Mouse (Mus musculus) heart, embryonic 12.5 days (tissue): ENCODE results near the gene Atp1b3. TPM values are rescaled to one million over a fixed set of nuclear protein-coding genes. Genes with fewer than 3 reads are reported as not detected.

Source experiments
- ATAC-seq: fragments of 200-750 bp; cut with Nextera tagmentation; 2 replicates; pipeline ENCODE4 v1.8.0; 2017; ENCODE audit warnings: moderate TSS enrichment, moderate library complexity; ENCODE audit not compliant: insufficient number of reproducible peaks, low FRiP score
- H3K27ac ChIP-seq: fragments of 300-500 bp; sonication (generic); 2 replicates; pipeline ENCODE4 v1.5.1; 2016; ENCODE audit warnings: mild to moderate bottlenecking, moderate library complexity; ENCODE audit not compliant: poor library complexity, severe bottlenecking
- H3K27me3 ChIP-seq: fragments of 300-500 bp; sonication (generic); replicated peaks from 2 replicates; pipeline ENCODE4 v1.6.1; 2016; ENCODE audit warnings: mild to moderate bottlenecking, moderate library complexity
- H3K36me3 ChIP-seq: fragments of 300-500 bp; sonication (generic); 2 replicates; pipeline ENCODE4 v1.6.1; 2016; ENCODE audit warnings: mild to moderate bottlenecking, moderate library complexity
- H3K4me1 ChIP-seq: fragments of 300-500 bp; sonication (generic); replicated peaks from 2 replicates; pipeline ENCODE4 v1.6.1; 2016; ENCODE audit warnings: mild to moderate bottlenecking
- H3K4me2 ChIP-seq: fragments of 300-500 bp; sonication (generic); 2 replicates; pipeline ENCODE4 v1.6.1; 2016; ENCODE audit warnings: mild to moderate bottlenecking, moderate library complexity
- H3K4me3 ChIP-seq: fragments of 300-500 bp; sonication (generic); 2 replicates; pipeline ENCODE4 v1.5.1; 2016; ENCODE audit warnings: mild to moderate bottlenecking
- H3K9ac ChIP-seq: fragments of 300-500 bp; sonication (generic); 2 replicates; pipeline ENCODE4 v1.6.1; 2016; ENCODE audit warnings: mild to moderate bottlenecking, moderate library complexity
- H3K9me3 ChIP-seq: fragments of 300-500 bp; sonication (generic); replicated peaks from 2 replicates; pipeline ENCODE4 v1.6.1; 2016; ENCODE audit warnings: mild to moderate bottlenecking, moderate library complexity
- WGBS: fragments of 180-500 bp; shearing (Covaris S2); methylation state at CpG from one replicate; pipeline ENCODE4 v1.1.7; 2016; 5-methylcytosine and 5-hydroxymethylcytosine counted together
- polyA plus RNA-seq: library from polyadenylated mRNA; unstranded; fragments of >200 nt; fragmentation: Nextera tagmentation; extraction: Ambion mirVana; gene quantifications from 2 replicates; pipeline ENCODE4 v1.2.1, GENCODE M21; 2016

Gene Atp1b3
- polyA plus RNA-seq, 1 experiment from 2014 or later = 164 TPM

GRCm38 (mm10) chr9:96383714-96384487, 19.7 kb upstream of the Atp1b3 start:
- H3K4me2 ChIP-seq = peak overlapping the region; percentile 15
- WGBS = 50% methylated on average over 18 of the region's 18 CpGs

GRCm38 (mm10) chr9:96382756-96383155, 18.5 kb upstream of the Atp1b3 start:
- H3K27me3 ChIP-seq = no peaks in the 10 kb centered on the region
- no peak overlapping the region for H3K4me3 ChIP-seq
- 71% methylated on average over 4 of the region's 4 CpGs for WGBS
- no peak overlapping the region for H3K4me2 ChIP-seq
- peaks cover 58% of the 10 kb centered on the region for H3K4me1 ChIP-seq
- no peak for ATAC-seq
- no peak overlapping the region for H3K27ac ChIP-seq
- no peak overlapping the region for H3K9ac ChIP-seq
- no peaks in the 10 kb centered on the region for H3K36me3 ChIP-seq
- no peaks in the 10 kb centered on the region for H3K9me3 ChIP-seq

More at GRCm38 (mm10) chr9:96383714-96384487, 19.7 kb upstream of the Atp1b3 start:
- no peak overlapping the region for H3K9ac ChIP-seq
- H3K27me3 ChIP-seq = no peaks in the 10 kb centered on the region
- 0 out of 2 replicates have a peak overlapping the region, but pooled peaks have one; percentile 2 for H3K27ac ChIP-seq
- ATAC-seq = no peak
- no peak overlapping the region for H3K4me3 ChIP-seq
- H3K9me3 ChIP-seq = no peaks in the 10 kb centered on the region
- peaks cover 55% of the 10 kb centered on the region for H3K4me1 ChIP-seq
- no peaks in the 10 kb centered on the region for H3K36me3 ChIP-seq

- peak; percentile 67; the same call in 1 of the 2 replicates for ATAC-seq
- Histone ChIP-seq H3K27me3 (no peaks in the 10 kb centered on the region), H3K27ac (peak overlapping the region; percentile 55), H3K4me2 (peak overlapping the region; percentile 40), H3K9ac (peak overlapping the region; percentile 24; the same call in 1 of the 2 replicates), H3K36me3 (no peaks in the 10 kb centered on the region), H3K9me3 (0 out of 2 replicates have a peak, but pooled peaks cover 9% of the 10 kb centered on the region), H3K4me3 (no peak overlapping the region), H3K4me1 (peaks cover 58% of the 10 kb centered on the region)
- WGBS = 20% methylated on average over 13 of the region's 13 CpGs
Observed at GRCm38 (mm10) chr9:96381393-96381792, 17.2 kb upstream of the Atp1b3 start.

GRCm38 (mm10) chr9:96379551-96379950, 15.3 kb upstream of the Atp1b3 start:
- Histone ChIP-seq H3K36me3 (no peaks in the 10 kb centered on the region), H3K4me1 (peaks cover 48% of the 10 kb centered on the region), H3K9me3 (0 out of 2 replicates have a peak, but pooled peaks cover 9% of the 10 kb centered on the region), H3K27me3 (no peaks in the 10 kb centered on the region), H3K9ac (no peak overlapping the region), H3K4me2 (no peak overlapping the region), H3K27ac (no peak overlapping the region), H3K4me3 (no peak overlapping the region)
- ATAC-seq = no peak
- 62% methylated on average over 7 of the region's 7 CpGs for WGBS

GRCm38 (mm10) chr9:96378747-96379146, 14.5 kb upstream of the Atp1b3 start:
- Histone ChIP-seq H3K9ac (no peak overlapping the region), H3K27me3 (no peaks in the 10 kb centered on the region), H3K4me2 (no peak overlapping the region), H3K9me3 (0 out of 2 replicates have a peak, but pooled peaks cover 9% of the 10 kb centered on the region), H3K4me3 (no peak overlapping the region), H3K36me3 (no peaks in the 10 kb centered on the region), H3K27ac (no peak overlapping the region), H3K4me1 (peaks cover 42% of the 10 kb centered on the region)
- WGBS = 58% methylated on average over 5 of the region's 5 CpGs
- no peak for ATAC-seq

GRCm38 (mm10) chr9:96377096-96377495, 12.9 kb upstream of the Atp1b3 start:
- ATAC-seq = no peak
- H3K27me3 ChIP-seq = no peaks in the 10 kb centered on the region
- peaks cover 27% of the 10 kb centered on the region for H3K4me1 ChIP-seq
- H3K4me2 ChIP-seq = no peak overlapping the region
- H3K4me3 ChIP-seq = no peak overlapping the region
- H3K9ac ChIP-seq = no peak overlapping the region
- 90% methylated on average over 1 of the region's 1 CpGs for WGBS
- H3K9me3 ChIP-seq = 0 out of 2 replicates have a peak, but pooled peaks cover 9% of the 10 kb centered on the region
- no peaks in the 10 kb centered on the region for H3K36me3 ChIP-seq
- no peak overlapping the region for H3K27ac ChIP-seq

- ATAC-seq = no peak
- H3K27ac ChIP-seq = no peak overlapping the region
- H3K9ac ChIP-seq = no peak overlapping the region
- 83% methylated on average over 3 of the region's 3 CpGs for WGBS
- no peaks in the 10 kb centered on the region for H3K27me3 ChIP-seq
- H3K4me1 ChIP-seq = peaks cover 14% of the 10 kb centered on the region; the same call in 1 of the 2 replicates
- H3K4me2 ChIP-seq = no peak overlapping the region
- H3K9me3 ChIP-seq = 0 out of 2 replicates have a peak, but pooled peaks cover 9% of the 10 kb centered on the region
- H3K36me3 ChIP-seq = no peaks in the 10 kb centered on the region
- no peak overlapping the region for H3K4me3 ChIP-seq
Observed at GRCm38 (mm10) chr9:96375819-96376218, 11.6 kb upstream of the Atp1b3 start.

- 85% methylated on average over 5 of the region's 5 CpGs for WGBS
- Histone ChIP-seq H3K27me3 (no peaks in the 10 kb centered on the region), H3K4me3 (no peak overlapping the region), H3K9ac (no peak overlapping the region), H3K9me3 (no peaks in the 10 kb centered on the region), H3K4me2 (no peak overlapping the region), H3K4me1 (peaks cover 10% of the 10 kb centered on the region), H3K36me3 (no peaks in the 10 kb centered on the region), H3K27ac (no peak overlapping the region)
- ATAC-seq = no peak
Observed at GRCm38 (mm10) chr9:96371075-96371474, 6.8 kb upstream of the Atp1b3 start.

- Histone ChIP-seq H3K4me2 (no peak overlapping the region), H3K27ac (no peak overlapping the region), H3K4me1 (peaks cover 15% of the 10 kb centered on the region), H3K9ac (no peak overlapping the region), H3K4me3 (no peak overlapping the region), H3K36me3 (no peaks in the 10 kb centered on the region), H3K27me3 (no peaks in the 10 kb centered on the region), H3K9me3 (no peaks in the 10 kb centered on the region)
- no peak for ATAC-seq
- 25% methylated on average over 5 of the region's 5 CpGs for WGBS
Observed at GRCm38 (mm10) chr9:96369654-96370384, 5.6 kb upstream of the Atp1b3 start.

GRCm38 (mm10) chr9:96365271-96365872, 1.1 kb upstream of the Atp1b3 start:
- ATAC-seq = no peak
- Histone ChIP-seq H3K9me3 (no peaks in the 10 kb centered on the region), H3K27ac (no peak overlapping the region), H3K36me3 (no peaks in the 10 kb centered on the region), H3K4me1 (peaks cover 26% of the 10 kb centered on the region), H3K4me3 (no peak overlapping the region), H3K27me3 (no peaks in the 10 kb centered on the region), H3K4me2 (no peak overlapping the region), H3K9ac (no peak overlapping the region)
- 70% methylated on average over 6 of the region's 6 CpGs for WGBS
